31 mouse cellular contexts compared by ENCODE assay signal in the genomic region with DNA sequence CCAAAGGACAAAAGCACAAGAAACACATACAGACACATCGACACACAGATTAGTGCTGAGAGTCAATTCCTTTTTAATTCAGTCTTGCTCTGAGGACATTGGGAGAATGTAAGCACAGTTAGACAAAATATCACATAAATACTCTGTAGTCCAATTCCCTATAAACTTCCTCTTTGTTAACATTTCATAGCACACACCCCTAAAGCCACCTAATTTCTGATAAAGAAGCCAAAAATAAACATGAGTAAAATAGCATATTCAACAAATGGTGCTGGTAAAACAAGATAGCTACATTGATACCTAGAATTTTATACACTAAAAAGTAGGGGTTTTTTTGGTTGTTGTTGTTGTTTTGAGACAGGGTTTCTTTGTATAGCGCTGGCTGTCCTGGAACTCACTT.
"Had no signal": no experiment of that assay in that cellular context is flagged by ENCODE, and none has a peak within 500 bp of the region (broad histone marks: within the 10 kb centered on the region; RNA-seq: fewer than 3 reads in every experiment).

No protein-coding gene starts in this region.

- ATAC-seq: liver, postnatal 0 days; lung, postnatal 0 days; midbrain, embryonic 13.5 days; midbrain, embryonic 15.5 days; midbrain, embryonic 16.5 days had no signal

- H3K9ac ChIP-seq: limb, embryonic 12.5 days; limb, embryonic 13.5 days; limb, embryonic 15.5 days; liver, embryonic 13.5 days; liver, embryonic 14.5 days; liver, embryonic 15.5 days; liver, postnatal 0 days; lung, embryonic 14.5 days; lung, embryonic 15.5 days; midbrain, embryonic 12.5 days; midbrain, embryonic 13.5 days; midbrain, embryonic 15.5 days; neural tube, embryonic 12.5 days had no signal

- H3K27me3 ChIP-seq: limb, embryonic 12.5 days; limb, embryonic 13.5 days; limb, embryonic 15.5 days; liver, embryonic 13.5 days; liver, embryonic 15.5 days; lung, embryonic 15.5 days; midbrain, embryonic 12.5 days; midbrain, embryonic 13.5 days; midbrain, embryonic 15.5 days; neural tube, embryonic 12.5 days had no signal

- H3K27ac ChIP-seq: limb, embryonic 10.5 days; limb, embryonic 12.5 days; limb, embryonic 13.5 days; limb, embryonic 15.5 days; liver, embryonic 13.5 days; liver, embryonic 14.5 days; liver, embryonic 15.5 days; lung, embryonic 15.5 days; macrophage; midbrain, embryonic 10.5 days; midbrain, embryonic 12.5 days; midbrain, embryonic 13.5 days; midbrain, embryonic 15.5 days; neural tube, embryonic 12.5 days had no signal

- H3K4me2 ChIP-seq: limb, embryonic 12.5 days; limb, embryonic 13.5 days; limb, embryonic 15.5 days; liver, embryonic 11.5 days; liver, embryonic 13.5 days; liver, embryonic 15.5 days; lung, embryonic 14.5 days; lung, embryonic 15.5 days; midbrain, embryonic 11.5 days; midbrain, embryonic 12.5 days; midbrain, embryonic 13.5 days; midbrain, embryonic 15.5 days; neural tube, embryonic 12.5 days had no signal

- DNase-seq: left cerebral cortex, postnatal 4 days; liver; liver, embryonic 13.5 days; liver, postnatal 0 days; lung, adult 18-20 months; lung, adult 2 months; lung, embryonic 14.5 days; lung, postnatal 10 days; lung, postnatal 14 days; lung, postnatal 36 days; lung, postnatal 4 days; midbrain, embryonic 14.5 days had no signal

- H3K4me3 ChIP-seq: limb, embryonic 10.5 days; limb, embryonic 12.5 days; limb, embryonic 13.5 days; limb, embryonic 15.5 days; liver, embryonic 13.5 days; liver, embryonic 15.5 days; lung, embryonic 15.5 days; megakaryocyte, embryonic 14.5 days; midbrain, embryonic 10.5 days; midbrain, embryonic 12.5 days; midbrain, embryonic 13.5 days; midbrain, embryonic 15.5 days; myocyte; neural tube, embryonic 12.5 days had no signal

- H3K4me1 ChIP-seq: limb, embryonic 10.5 days; limb, embryonic 12.5 days; limb, embryonic 13.5 days; limb, embryonic 15.5 days; liver, embryonic 13.5 days; liver, embryonic 15.5 days; lung, embryonic 15.5 days; megakaryocyte, embryonic 14.5 days; midbrain, embryonic 10.5 days; midbrain, embryonic 12.5 days; midbrain, embryonic 13.5 days; midbrain, embryonic 15.5 days; neural tube, embryonic 12.5 days had no signal

- H3K36me3 ChIP-seq: limb, embryonic 10.5 days; limb, embryonic 12.5 days; limb, embryonic 13.5 days; limb, embryonic 15.5 days; liver, embryonic 13.5 days; liver, embryonic 15.5 days; lung, embryonic 15.5 days; midbrain, embryonic 10.5 days; midbrain, embryonic 12.5 days; midbrain, embryonic 13.5 days; midbrain, embryonic 15.5 days; neural tube, embryonic 12.5 days had no signal

- H3K9me3 ChIP-seq: limb, embryonic 10.5 days; limb, embryonic 12.5 days; limb, embryonic 13.5 days; limb, embryonic 15.5 days; liver, embryonic 13.5 days; liver, embryonic 15.5 days; lung, embryonic 15.5 days; midbrain, embryonic 10.5 days; midbrain, embryonic 12.5 days; midbrain, embryonic 13.5 days; midbrain, embryonic 15.5 days; neural tube, embryonic 12.5 days had no signal
